Mouse (Mus musculus) intestine, embryonic 16.5 days (tissue): ENCODE measurements around the gene Avil. TPM values are rescaled to one million over a fixed set of nuclear protein-coding genes. Genes with fewer than 3 reads are reported as not detected.

Source experiments
- ATAC-seq: fragments of 200-750 bp; cut with Nextera tagmentation; 2 replicates; pipeline ENCODE4 v1.8.0; 2017; ENCODE audit warnings: moderate TSS enrichment, moderate library complexity
- H3K27ac ChIP-seq: fragments of 300-500 bp; sonication (generic); 2 replicates; pipeline ENCODE4 v1.5.1; 2014; ENCODE audit warnings: mild to moderate bottlenecking, low read length
- H3K27me3 ChIP-seq: fragments of 300-500 bp; sonication (generic); replicated peaks from 2 replicates; pipeline ENCODE4 v1.6.1; 2014; ENCODE audit warnings: low read length, control low read depth, mixed read lengths; ENCODE audit not compliant: control insufficient read depth, insufficient read depth
- H3K36me3 ChIP-seq: fragments of 300-500 bp; sonication (generic); 2 replicates; pipeline ENCODE4 v1.6.1; 2014; ENCODE audit warnings: low read length, control low read depth; ENCODE audit not compliant: control insufficient read depth, insufficient read depth
- H3K4me1 ChIP-seq: fragments of 300-500 bp; sonication (generic); 2 replicates; pipeline ENCODE4 v1.6.1; 2014; ENCODE audit warnings: low read length, control low read depth, mixed read lengths; ENCODE audit not compliant: control insufficient read depth, insufficient read depth
- H3K4me2 ChIP-seq: fragments of 300-500 bp; sonication (generic); 2 replicates; pipeline ENCODE4 v1.6.1; 2014; ENCODE audit warnings: low read depth, low read length, control low read depth
- H3K4me3 ChIP-seq: fragments of 300-500 bp; sonication (generic); 2 replicates; pipeline ENCODE4 v1.5.1; 2014; ENCODE audit warnings: mild to moderate bottlenecking, low read length
- H3K9ac ChIP-seq: fragments of 300-500 bp; sonication (generic); 2 replicates; pipeline ENCODE4 v1.6.1; 2014; ENCODE audit warnings: low read depth, low read length
- H3K9me3 ChIP-seq: fragments of 300-500 bp; sonication (generic); 2 replicates; pipeline ENCODE4 v1.6.1; 2016; ENCODE audit warnings: low read length, control low read depth; ENCODE audit not compliant: control insufficient read depth
- WGBS: fragments of 180-500 bp; shearing (Covaris S2); extraction: QIAGEN DNeasy Blood & Tissue Kit; methylation state at CpG from one replicate; pipeline ENCODE4 v1.1.7; 2014; 5-methylcytosine and 5-hydroxymethylcytosine counted together
- polyA plus RNA-seq: library from polyadenylated mRNA; unstranded; fragments of >200 nt; fragmentation: Nextera tagmentation; extraction: Ambion mirVana; gene quantifications from 2 replicates; pipeline ENCODE4 v1.2.1, GENCODE M21; 2015

Avil gene
- polyA plus RNA-seq, 1 experiment from 2014 or later = 0.21 TPM

DNA sequence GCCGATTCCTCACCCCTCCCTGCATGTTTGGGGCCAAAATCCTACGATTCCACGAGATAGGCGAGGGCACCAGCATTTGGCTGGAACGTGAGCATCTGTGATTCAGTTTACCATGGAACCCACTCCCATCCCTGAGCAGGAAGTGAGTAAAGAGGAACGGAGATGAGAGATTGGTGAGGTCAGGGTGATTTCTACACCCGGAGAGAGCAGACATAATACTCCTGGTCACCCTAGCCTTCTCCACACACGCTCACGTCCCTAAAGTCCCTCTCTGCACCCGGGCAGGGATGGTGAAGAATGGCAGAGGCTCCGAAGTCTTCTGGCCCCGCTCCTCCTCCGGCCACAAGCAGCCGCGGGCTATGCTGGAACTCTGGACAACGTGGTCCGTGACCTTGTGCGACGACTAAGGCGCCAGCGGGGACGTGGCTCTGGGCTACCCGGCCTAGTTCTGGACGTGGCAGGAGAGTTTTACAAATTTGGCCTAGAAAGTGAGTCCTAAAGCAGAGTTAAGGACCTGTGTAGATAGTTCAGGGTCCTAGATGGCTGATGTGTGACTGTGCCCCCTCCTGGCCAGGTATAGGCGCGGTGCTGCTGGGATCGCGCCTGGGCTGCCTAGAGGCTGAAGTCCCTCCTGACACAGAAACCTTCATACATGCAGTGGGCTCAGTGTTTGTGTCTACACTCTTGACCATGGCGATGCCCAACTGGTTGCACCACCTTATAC lies 49.0 kb downstream of the Avil start:
- 2% methylated on average over 29 of the region's 29 CpGs for WGBS
- Histone ChIP-seq H3K4me3 (peak overlapping the region; percentile 31), H3K4me1 (no peaks in the 10 kb centered on the region), H3K9ac (0 out of 2 replicates have a peak overlapping the region, but pooled peaks have one; percentile 3), H3K27ac (no peak overlapping the region), H3K36me3 (0 out of 2 replicates have a peak, but pooled peaks cover 3% of the 10 kb centered on the region), H3K9me3 (no peaks in the 10 kb centered on the region), H3K4me2 (peak overlapping the region; percentile 41), H3K27me3 (peaks cover 42% of the 10 kb centered on the region)
- ATAC-seq = peak; percentile 69

DNA sequence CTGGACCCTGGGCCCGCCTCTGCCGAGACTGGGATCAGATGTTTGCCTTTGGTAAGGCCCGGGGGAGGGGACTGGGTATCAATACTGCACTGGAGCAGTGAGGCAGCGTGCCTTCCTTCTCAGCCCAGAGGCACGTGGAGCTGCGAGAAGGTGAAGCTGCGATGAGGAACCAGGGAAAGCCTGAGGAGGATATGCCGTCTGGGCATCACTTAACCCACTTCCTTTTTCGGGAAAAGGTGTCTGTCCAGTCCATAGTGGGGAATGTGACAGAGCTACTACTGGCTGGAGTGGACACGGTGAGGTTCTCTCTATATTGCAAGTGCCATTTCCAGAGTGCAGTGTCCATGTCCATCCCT lies 49.6 kb downstream of the Avil start:
- 19% methylated on average over 10 of the region's 10 CpGs for WGBS

DNA sequence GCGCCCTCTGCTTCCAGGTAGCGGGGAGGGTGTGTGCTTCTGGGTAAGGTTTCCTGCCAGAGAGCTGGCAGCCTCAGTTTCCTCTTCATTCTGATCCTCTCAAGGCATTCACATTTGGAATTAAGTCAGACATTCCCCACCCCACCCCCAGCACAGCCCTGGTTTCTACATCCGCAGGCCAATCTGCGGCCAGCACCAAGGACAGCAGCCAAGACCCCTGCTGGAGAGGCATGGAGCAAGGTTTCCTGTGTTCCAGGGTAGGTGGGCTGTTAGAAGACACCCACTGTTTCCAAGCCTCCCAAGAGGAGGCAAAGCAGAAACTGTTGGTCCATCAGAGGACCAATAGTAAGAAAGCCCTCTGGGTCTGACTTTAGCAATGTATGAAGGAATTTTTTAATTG lies 54.1 kb downstream of the Avil start:
- WGBS = 65% methylated on average over 4 of the region's 4 CpGs
- peaks cover 11% of the 10 kb centered on the region for H3K4me1 ChIP-seq
- H3K4me3 ChIP-seq = no peak overlapping the region
- no peaks in the 10 kb centered on the region for H3K36me3 ChIP-seq
- H3K4me2 ChIP-seq = no peak overlapping the region
- H3K27ac ChIP-seq = no peak overlapping the region
- no peak overlapping the region for H3K9ac ChIP-seq
- H3K27me3 ChIP-seq = peaks cover 20% of the 10 kb centered on the region
- ATAC-seq = no peak
- H3K9me3 ChIP-seq = no peaks in the 10 kb centered on the region

More for the DNA sequence above, 49.6 kb downstream of the Avil start:
- Histone ChIP-seq H3K9ac (0 out of 2 replicates have a peak overlapping the region, but pooled peaks have one; percentile 3), H3K9me3 (no peaks in the 10 kb centered on the region), H3K4me2 (peak overlapping the region; percentile 41), H3K27ac (no peak overlapping the region), H3K4me3 (no peak overlapping the region), H3K27me3 (peaks cover 42% of the 10 kb centered on the region), H3K36me3 (no peaks in the 10 kb centered on the region), H3K4me1 (no peaks in the 10 kb centered on the region)
- peak; percentile 31; the same call in 1 of the 2 replicates for ATAC-seq

DNA sequence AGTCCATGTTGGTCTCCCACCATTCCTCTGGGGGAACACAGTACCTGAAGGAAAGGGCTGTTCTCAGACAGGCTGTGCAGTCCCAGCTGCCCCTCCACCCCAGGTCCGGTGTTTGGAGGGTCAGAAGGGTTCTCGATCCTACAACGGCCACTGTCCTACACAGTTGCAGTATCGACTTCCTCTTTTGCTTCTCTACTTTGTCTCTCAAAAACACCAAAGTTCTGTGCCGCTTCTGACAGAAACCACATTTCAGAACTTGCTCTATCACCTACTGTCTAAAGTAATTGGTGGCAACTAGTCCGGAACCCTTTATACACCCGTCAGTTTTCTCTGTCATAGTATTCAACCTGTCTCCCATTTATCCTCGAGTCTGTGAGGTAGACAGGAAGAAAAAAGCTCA lies 54.9 kb downstream of the Avil start:
- Histone ChIP-seq H3K9me3 (no peaks in the 10 kb centered on the region), H3K27ac (no peak overlapping the region), H3K4me2 (no peak overlapping the region), H3K4me1 (peaks cover 13% of the 10 kb centered on the region), H3K27me3 (peaks cover 12% of the 10 kb centered on the region), H3K36me3 (no peaks in the 10 kb centered on the region), H3K4me3 (no peak overlapping the region), H3K9ac (no peak overlapping the region)
- ATAC-seq = no peak
- WGBS = 89% methylated on average over 8 of the region's 8 CpGs

DNA sequence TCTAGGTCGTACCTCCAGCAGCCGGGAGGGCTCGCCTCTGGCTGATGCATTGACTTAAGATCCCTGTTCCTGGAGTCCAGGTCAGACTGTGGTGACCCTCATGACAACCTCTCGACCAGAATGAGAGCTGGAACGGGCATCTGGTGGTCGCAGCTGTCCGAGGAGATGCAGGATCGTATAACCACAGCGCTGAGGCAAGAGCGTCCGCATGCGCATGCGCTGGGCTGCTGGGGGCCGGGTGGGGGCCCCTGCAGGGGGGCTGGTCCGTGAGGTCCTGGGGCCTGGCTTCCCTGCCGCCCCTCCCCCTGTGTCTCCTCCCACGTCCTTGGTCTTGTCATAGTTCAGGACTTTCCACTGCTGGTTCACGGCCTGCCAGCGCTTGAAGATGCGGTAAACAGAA lies 56.0 kb downstream of the Avil start:
- no peaks in the 10 kb centered on the region for H3K9me3 ChIP-seq
- H3K27ac ChIP-seq = no peak overlapping the region
- WGBS = 84% methylated on average over 20 of the region's 20 CpGs
- no peak overlapping the region for H3K4me2 ChIP-seq
- no peak for ATAC-seq
- H3K4me1 ChIP-seq = peaks cover 16% of the 10 kb centered on the region
- no peak overlapping the region for H3K4me3 ChIP-seq
- no peak overlapping the region for H3K9ac ChIP-seq
- H3K36me3 ChIP-seq = no peaks in the 10 kb centered on the region
- H3K27me3 ChIP-seq = peaks cover 4% of the 10 kb centered on the region

DNA sequence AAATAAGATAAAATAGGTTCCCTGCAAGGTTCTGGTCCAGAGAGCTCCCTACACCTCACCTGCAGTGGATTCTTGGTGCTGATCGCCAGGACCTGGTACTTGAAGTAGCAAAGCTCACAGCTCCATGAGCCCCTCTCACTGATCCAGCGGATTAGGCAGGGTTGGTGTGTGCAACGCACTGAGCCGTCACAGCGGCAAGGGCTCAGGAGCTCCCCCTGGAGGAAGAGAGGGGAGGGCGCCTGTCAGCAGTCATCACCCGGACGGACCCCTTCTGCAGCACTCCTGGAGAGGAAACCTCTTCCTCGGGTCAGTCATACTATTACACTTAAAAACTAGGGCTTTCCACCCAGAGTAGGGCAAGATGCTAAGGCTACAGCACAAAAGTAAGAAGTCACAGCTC lies 57.7 kb downstream of the Avil start:
- 1% methylated on average over 9 of the region's 9 CpGs for WGBS
- no peaks in the 10 kb centered on the region for H3K27me3 ChIP-seq
- peak overlapping the region; percentile 87 for H3K4me3 ChIP-seq
- no peak overlapping the region for H3K27ac ChIP-seq
- no peaks in the 10 kb centered on the region for H3K9me3 ChIP-seq
- peak; percentile 26; the same call in 1 of the 2 replicates for ATAC-seq
- peak overlapping the region; percentile 95 for H3K4me2 ChIP-seq
- H3K4me1 ChIP-seq = peaks cover 16% of the 10 kb centered on the region
- H3K9ac ChIP-seq = 0 out of 2 replicates have a peak overlapping the region, but pooled peaks have one; percentile 84
- no peaks in the 10 kb centered on the region for H3K36me3 ChIP-seq

DNA sequence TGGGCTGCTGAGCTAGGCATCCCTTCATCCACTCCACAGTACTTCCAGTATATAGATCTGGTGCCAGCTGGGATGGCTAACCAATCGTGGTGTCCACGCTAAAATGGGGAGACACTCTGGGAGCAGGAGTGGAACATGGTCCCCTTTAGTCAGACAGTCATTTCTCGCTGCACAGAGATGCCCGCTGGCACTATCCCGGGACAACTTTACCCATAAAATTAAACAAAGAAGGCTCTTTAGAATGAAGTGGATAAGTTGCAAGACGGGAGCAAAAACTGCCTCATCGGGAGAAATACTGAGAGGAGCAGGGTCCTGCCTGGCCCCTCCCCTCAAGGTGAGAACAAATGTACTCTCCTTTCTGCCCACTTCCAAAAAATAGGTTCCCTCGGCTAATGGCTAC lies 58.2 kb downstream of the Avil start:
- no peak for ATAC-seq
- H3K4me2 ChIP-seq = peak overlapping the region; percentile 95
- peak overlapping the region; percentile 84; the same call in 1 of the 2 replicates for H3K9ac ChIP-seq
- no peaks in the 10 kb centered on the region for H3K36me3 ChIP-seq
- no peaks in the 10 kb centered on the region for H3K9me3 ChIP-seq
- H3K27me3 ChIP-seq = no peaks in the 10 kb centered on the region
- no peak overlapping the region for H3K27ac ChIP-seq
- WGBS = 9% methylated on average over 8 of the region's 8 CpGs
- peak overlapping the region; percentile 87 for H3K4me3 ChIP-seq
- peaks cover 16% of the 10 kb centered on the region for H3K4me1 ChIP-seq

DNA sequence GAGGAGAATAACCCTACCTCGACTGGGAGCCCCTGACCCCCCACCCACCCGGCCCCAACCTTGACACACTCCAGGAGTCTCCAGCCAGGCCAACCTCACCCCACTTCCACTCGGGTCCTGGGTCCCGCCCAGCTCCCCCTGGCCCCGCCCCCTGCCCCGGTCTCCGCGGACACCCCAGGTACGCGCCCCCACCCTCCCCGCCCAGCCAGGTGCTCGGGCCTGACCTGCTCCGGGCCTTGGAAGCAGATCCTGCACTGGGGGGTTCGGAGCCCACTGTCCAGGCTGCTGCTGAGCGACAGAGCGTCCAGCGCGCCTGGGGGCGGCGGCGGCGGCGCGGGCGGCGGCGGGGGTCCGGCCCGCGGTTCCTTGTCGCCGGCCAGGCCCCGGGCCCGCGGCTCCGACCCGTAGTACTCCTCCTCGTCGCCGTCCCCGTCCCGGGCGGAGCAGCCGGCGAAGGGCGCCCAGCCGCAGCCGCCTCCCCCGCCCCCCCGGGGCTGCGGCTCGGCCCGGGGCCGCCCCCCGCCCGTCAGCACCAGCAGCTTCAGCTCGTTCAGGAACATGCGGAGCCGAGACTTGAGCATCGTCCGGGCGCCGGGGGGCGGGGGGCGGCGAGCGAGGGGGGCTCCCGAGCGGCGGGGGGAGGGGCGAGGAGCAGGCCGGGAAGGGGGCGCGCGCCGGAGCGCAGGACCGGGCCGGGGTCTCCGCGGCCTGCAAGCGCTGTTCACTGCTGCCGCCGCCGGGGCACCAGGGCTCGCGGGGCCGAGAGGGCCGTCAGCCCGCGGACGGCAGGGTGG lies 58.9 kb downstream of the Avil start:
- WGBS = under 1% methylated on average over 60 of the region's 92 CpGs
- no peak overlapping the region; the same call in 1 of the 2 replicates for H3K27ac ChIP-seq
- H3K4me3 ChIP-seq = peak overlapping the region; percentile 87
- no peaks in the 10 kb centered on the region for H3K27me3 ChIP-seq
- H3K4me1 ChIP-seq = peaks cover 16% of the 10 kb centered on the region
- peak overlapping the region; percentile 84 for H3K9ac ChIP-seq
- no peak for ATAC-seq
- peak overlapping the region; percentile 95 for H3K4me2 ChIP-seq
- H3K36me3 ChIP-seq = no peaks in the 10 kb centered on the region
- no peaks in the 10 kb centered on the region for H3K9me3 ChIP-seq
